Mouse (Mus musculus) frontal cortex, postnatal 14 days (tissue): ENCODE data around the gene Lhx2.
A peak's percentile ranks its signal among the peaks of the same experiment; 100 is the strongest.

Experiments
- DNase-seq, 2 experiments: peaks; one replicate each; pipeline ENCODE4 v3.0.0; 2022; ENCODE audit warnings: low spot score in 2 of 2

Lhx2 gene

DNA sequence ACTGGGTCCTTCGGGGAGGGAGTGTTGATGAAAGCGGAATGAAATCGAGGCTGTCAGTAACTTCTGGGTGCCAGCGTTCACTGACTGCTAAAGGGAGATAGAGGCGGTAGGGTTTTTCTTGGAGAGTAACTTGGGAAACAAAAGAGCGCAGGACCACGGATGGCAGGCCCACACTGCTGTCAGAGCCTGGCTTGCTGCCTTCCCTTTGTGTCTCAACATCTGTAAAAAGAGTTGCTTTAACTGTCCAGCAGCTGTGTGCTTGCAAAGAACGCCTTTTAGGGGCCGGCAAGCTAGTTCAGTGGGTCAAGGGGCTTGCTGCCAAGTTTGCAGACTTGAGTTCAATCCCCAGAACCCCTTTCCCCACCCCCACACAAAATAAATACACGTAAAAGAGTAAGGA lies 20.1 kb downstream of the Lhx2 start:
- no peak for DNase-seq

DNA sequence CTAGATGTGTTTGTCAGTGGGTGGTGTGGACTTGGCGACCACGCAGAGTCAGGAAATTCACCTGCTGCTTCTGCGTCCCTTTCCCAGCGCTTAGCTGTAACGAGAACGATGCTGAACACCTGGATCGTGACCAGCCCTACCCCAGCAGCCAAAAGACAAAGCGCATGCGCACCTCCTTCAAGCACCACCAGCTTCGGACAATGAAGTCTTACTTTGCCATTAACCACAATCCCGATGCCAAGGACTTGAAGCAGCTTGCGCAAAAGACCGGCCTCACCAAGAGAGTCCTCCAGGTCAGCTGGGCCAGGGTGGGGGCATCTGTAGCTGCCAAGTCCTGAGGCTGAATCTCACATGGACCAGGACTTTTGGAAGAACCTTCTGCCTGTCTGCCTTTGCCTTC lies 20.7 kb downstream of the Lhx2 start:
- DNase-seq: no peak

DNA sequence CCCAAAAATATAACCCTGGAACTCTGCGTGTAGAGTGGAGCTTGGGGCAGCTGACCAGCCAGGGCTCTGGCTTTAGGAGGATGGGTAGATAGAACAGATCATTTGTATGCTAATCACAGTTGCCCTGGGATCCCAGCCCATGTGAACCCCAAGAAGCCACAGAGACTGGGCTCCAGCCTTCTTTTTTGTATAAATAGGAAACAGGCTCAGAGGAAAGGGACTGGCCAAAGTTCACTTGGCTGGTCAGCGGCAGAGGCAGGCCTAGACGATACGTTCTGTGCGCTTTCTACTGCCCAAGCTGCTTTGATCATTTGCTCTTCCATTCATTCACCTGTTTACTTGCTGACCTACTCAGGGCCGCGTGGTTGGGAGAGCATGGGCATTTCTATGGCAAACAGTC lies 27.1 kb downstream of the Lhx2 start:
- DNase-seq: no peak

- DNase-seq: no peak
Observed at GRCm38 (mm10) chr2:38367023-38367422, 27.9 kb downstream of the Lhx2 start.

GRCm38 (mm10) chr2:38367852-38368251 lies 28.8 kb downstream of the Lhx2 start:
- DNase-seq: no peak

DNA sequence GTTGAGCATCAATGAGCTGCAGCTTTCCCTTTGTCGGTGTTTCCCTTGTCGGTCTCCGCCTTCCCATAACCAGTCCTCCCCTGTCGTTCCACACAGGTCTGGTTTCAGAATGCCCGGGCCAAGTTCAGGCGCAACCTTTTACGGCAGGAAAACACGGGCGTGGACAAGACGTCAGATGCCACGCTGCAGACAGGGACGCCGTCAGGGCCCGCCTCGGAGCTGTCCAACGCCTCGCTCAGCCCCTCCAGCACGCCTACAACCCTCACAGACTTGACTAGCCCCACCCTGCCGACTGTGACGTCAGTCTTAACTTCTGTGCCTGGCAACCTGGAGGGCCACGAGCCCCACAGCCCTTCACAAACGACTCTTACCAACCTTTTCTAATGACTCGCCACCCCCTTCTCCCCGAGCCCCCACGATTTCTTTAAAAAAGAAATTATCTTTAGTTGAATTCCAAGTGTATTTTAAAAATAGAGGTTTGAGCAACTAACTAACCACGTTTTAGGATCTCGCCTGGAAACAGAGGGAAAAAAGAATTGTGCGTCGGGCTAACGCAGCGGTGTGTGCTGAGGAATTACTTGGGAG lies 29.8 kb downstream of the Lhx2 start:
- no peak for DNase-seq

- DNase-seq: no peak
Observed at GRCm38 (mm10) chr2:38375606-38376304, 36.7 kb downstream of the Lhx2 start.

DNA sequence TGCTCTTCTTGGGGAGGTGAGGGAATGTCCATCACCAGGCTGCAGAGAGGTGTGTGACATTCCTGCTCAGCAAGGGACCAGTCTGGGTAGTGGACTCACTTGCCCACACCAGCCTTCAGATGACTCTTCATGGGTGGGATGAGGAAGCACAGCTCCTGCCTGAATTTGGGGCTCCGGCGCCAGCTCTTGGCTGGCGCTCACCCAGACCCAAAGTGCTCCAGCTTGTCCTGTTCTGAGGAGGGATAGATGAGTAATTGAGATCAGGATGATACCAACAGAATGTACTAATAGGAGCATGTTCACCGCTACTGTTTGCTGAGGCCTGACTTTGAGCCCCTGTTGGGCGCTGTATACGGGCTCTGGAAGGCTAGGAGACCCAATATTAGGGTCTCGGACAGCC lies 38.2 kb downstream of the Lhx2 start:
- DNase-seq: no peak

GRCm38 (mm10) chr2:38378346-38378745 lies 39.3 kb downstream of the Lhx2 start:
- no peak for DNase-seq

DNA sequence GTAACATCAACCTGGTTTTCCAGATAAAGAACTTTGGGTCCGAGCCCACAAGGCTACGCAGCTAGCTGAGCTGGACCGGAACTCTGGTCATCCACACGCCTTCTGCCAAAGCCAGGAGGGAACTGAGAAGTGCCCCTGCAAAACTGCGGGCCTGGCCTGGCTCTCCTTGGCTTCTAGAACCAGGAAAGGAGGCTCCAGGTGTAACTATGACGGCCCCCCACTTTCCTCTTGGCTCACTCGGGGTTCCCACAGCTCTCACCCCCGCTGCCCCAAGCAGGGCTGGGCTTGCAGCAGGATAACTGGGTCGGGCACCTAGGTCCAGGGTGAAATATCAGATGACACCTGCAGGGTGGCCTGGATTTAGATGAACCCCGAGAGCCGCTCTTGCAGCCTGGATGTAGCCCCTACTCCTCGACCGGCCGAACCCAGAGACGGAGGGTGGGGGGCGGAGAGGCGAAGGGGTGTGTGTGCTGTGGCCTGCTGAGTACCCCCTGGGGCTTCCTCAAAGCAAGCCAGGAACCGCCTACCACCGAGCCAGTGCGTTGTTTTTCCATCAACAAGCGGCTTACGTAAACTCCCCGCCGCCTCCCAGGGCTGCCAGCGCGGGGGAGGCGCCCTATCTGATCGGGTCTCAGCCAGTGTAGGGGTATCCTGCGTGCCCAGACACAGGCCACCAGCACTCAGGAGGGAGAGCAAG lies 39.9 kb downstream of the Lhx2 start:
- DNase-seq: no peak

GRCm38 (mm10) chr2:38379546-38379870 lies 40.4 kb downstream of the Lhx2 start:
- no peak for DNase-seq

DNA sequence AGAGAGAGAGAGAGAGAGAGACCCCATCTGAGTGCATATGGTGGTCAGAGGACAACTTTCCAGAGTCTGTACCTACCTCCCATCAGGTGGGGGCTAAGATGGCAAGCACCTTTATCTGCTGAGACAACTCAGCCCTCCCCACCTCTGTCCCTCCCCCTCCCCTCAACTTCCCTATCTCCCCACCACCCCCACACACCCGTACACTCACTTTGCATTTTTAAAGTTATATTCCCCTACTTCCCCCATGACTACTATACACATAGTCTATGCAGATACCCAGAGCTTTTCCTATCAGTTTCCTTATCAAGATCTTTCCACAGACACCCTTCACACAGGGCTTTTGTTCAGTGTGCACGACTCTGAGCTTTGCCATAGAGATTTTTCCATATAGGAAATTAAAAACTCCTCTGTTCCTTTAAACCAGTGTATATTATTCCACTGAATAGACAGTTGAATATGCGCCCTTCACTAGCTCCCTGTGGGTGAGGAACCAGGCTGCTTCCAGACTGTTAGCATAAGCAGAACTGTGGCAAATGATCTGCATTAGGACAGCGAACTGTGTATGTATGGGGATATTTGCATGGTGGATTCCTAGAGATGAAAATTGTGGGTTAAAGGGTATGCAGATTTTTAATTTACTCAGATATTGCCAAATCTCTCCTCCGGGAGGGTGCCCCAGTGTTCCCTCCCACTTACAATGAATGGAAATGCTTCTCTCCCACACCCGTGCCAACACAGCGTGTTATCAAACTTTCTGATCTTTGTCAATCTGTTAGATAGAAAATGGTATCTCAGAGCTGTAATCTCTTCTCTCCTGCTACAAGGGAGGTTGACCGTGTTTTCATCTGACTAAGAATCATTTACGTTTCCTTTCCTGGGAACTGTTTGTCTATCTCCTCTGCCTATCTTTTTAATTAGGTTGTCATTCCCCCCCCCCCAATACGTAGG lies 41.3 kb downstream of the Lhx2 start:
- no peak for DNase-seq

DNA sequence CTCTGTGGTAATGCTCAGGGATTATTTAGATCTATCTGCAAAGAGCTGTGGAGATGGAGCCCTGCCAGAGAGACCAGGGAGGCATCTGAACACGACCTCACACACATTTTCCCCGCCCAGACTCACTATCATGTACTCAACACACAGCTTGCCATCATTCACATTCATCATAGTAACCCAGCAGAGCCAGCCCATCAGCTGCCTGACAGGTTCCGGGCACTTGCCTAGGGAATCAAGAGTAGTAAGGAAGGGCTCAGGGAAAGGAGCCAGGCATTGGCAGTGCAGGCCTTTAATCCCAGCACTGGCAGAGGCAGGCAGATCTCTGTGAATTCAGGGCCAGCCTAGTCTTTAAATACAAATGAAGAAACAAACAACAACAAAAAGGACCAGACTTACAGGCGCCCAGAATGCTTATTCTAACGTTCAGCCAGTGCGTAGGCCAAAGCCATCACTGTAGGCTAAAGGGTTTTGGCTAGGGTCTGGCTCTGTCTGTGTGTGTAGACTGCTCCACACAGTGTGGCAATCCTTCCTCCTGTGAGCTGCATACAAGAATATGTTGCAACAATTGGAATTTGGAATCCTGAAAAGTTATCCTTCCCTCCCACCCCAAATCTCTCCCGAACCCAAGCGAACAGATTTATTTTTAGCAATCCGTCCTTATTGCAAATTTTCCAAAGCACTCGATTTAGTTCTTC lies 48.6 kb downstream of the Lhx2 start:
- no peak for DNase-seq

GRCm38 (mm10) chr2:38394977-38395868 lies 56.1 kb downstream of the Lhx2 start:
- DNase-seq: peak; percentile 32 to 53

DNA sequence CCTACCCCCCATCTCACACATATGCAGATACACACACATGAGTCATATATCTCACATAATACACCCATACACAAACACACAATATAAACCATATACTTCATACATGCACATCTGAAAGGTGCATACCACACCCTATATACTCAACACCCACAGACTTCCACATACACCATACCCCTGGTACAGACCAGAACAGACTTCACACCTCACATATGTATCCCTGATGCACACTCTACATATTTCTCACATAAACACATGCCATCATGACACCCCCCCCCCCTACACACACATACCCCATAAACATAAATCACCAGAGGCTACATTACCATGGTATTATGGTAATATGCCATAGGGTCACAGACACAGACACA lies 56.8 kb downstream of the Lhx2 start:
- no peak for DNase-seq

GRCm38 (mm10) chr2:38397306-38397705 lies 58.2 kb downstream of the Lhx2 start:
- no peak for DNase-seq

DNA sequence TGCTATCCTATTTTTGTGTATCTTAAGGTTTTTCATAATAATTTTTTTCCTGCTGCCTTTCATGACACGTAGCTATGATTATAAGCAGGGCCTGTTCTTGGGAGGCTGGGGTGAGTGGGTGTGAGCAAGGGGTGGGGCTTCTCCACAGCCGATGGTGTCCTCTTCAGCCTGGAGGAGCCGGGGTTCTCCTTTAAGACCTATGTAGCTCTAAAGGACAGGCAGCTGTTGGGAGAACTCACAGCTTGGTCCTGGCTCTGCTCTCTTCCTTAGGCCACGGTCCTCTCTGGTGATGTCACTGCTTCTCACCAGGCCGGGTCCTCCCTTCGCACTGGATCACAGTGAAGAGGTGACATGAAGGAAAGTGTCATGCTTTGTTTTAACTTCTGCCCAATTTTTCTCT lies 58.8 kb downstream of the Lhx2 start:
- no peak for DNase-seq

DNA sequence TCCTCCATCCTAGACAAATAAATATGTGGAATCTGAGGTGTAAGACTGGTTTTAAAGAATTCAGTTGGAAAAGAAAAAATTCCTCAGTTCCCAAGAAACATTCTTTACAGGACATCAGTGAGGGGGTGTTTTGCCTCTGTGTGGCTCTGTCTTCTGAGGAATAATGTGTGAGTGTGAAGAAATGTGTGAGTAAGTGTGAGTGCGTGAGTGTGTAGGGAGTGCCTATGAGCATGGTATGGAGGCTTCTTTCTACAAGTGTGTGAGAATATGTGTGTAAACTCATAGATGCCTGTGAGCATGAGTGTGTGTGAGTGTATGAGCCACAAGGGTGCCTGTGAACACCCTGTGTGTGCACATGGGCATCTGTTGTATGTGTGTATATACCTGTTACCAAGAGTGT lies 63.5 kb downstream of the Lhx2 start:
- no peak for DNase-seq

- DNase-seq: peak; percentile 52 to 61
Observed at GRCm38 (mm10) chr2:38403231-38403630, 64.2 kb downstream of the Lhx2 start.

- DNase-seq: no peak
Observed at GRCm38 (mm10) chr2:38404007-38404596, 65.0 kb downstream of the Lhx2 start.
